Mouse (Mus musculus) retina, postnatal 7 days (tissue): Measurements from ENCODE around the gene Ice1.

Source experiments
- DNase-seq: peaks from one replicate; pipeline ENCODE4 v3.0.0-alpha.2; 2012; ENCODE audit warnings: low read depth, low spot score

The Ice1 gene

GRCm38 (mm10) chr13:70639639-70640038 is 2.2 kb upstream of the Ice1 start:
- no peak for DNase-seq

GRCm38 (mm10) chr13:70637662-70638291 is 343 bp upstream of the Ice1 start:
- DNase-seq: peak; percentile 93

- DNase-seq: no peak
Observed at GRCm38 (mm10) chr13:70636706-70637105, 728 bp downstream of the Ice1 start.

- no peak for DNase-seq
Observed at GRCm38 (mm10) chr13:70635591-70635990, 1.8 kb downstream of the Ice1 start.

GRCm38 (mm10) chr13:70626416-70626815 is 11.0 kb downstream of the Ice1 start:
- DNase-seq: no peak

- DNase-seq: no peak
Observed at GRCm38 (mm10) chr13:70625665-70626064, 11.8 kb downstream of the Ice1 start.

- no peak for DNase-seq
Observed at GRCm38 (mm10) chr13:70624445-70624844, 13.0 kb downstream of the Ice1 start.

GRCm38 (mm10) chr13:70622461-70623057 is 14.9 kb downstream of the Ice1 start:
- DNase-seq: no peak

- no peak for DNase-seq
Observed at GRCm38 (mm10) chr13:70621509-70621908, 15.9 kb downstream of the Ice1 start.

- DNase-seq: no peak
Observed at GRCm38 (mm10) chr13:70612837-70613236, 24.6 kb downstream of the Ice1 start.

- peak; percentile 58 for DNase-seq
Observed at GRCm38 (mm10) chr13:70610431-70611420, 26.7 kb downstream of the Ice1 start.

GRCm38 (mm10) chr13:70609632-70610031 is 27.8 kb downstream of the Ice1 start:
- no peak for DNase-seq

GRCm38 (mm10) chr13:70605366-70605765 is 32.1 kb downstream of the Ice1 start:
- DNase-seq: no peak

- DNase-seq: no peak
Observed at GRCm38 (mm10) chr13:70604723-70605122, 32.7 kb downstream of the Ice1 start.

GRCm38 (mm10) chr13:70601566-70601965 is 35.9 kb downstream of the Ice1 start:
- DNase-seq: no peak

- no peak for DNase-seq
Observed at GRCm38 (mm10) chr13:70599964-70600619, 37.3 kb downstream of the Ice1 start.

- DNase-seq: no peak
Observed at GRCm38 (mm10) chr13:70598941-70599340, 38.5 kb downstream of the Ice1 start.

- no peak for DNase-seq
Observed at GRCm38 (mm10) chr13:70596901-70597300, 40.5 kb downstream of the Ice1 start.

- no peak for DNase-seq
Observed at GRCm38 (mm10) chr13:70590248-70590762, 47.1 kb downstream of the Ice1 start.

- DNase-seq: peak; percentile 44
Observed at GRCm38 (mm10) chr13:70586969-70587368, 50.5 kb downstream of the Ice1 start.

- DNase-seq: peak; percentile 32
Observed at GRCm38 (mm10) chr13:70582517-70582916, 54.9 kb downstream of the Ice1 start.

GRCm38 (mm10) chr13:70581509-70581908 is 55.9 kb downstream of the Ice1 start:
- no peak for DNase-seq
